Mouse (Mus musculus) thymus, adult 18-20 months (tissue): ENCODE measurements around the gene Prss2.
"Not testable (repeated sequence)": the region's sequence is repeated elsewhere in the genome, so short reads cannot be mapped to it uniquely, and the experiment has no call there.

Experiments used
- DNase-seq, 2 experiments: peaks; one replicate each; pipeline ENCODE4 v3.0.0; 2022; ENCODE audit warnings: mixed read lengths in 2 of 2

Prss2 gene

DNA sequence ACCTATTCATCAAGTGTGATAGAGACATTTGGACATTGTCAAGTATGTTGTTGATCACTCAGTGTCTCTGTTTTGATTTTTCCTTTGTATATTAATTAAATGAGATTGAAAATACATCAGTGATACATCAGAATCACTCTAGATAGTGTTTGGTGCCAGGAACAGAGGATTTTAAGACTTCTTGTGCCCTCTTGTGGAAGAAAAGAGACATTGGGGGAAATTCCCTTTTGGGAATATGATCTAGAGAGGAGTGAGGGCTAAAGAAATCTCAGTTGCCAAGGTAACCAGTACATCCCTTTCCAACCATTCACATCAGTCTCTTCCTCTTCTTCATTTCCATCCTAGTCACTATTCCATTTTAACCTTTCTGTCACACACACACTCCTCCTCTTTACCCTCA lies 34.8 kb downstream of the Prss2 start:
- DNase-seq: no peak

DNA sequence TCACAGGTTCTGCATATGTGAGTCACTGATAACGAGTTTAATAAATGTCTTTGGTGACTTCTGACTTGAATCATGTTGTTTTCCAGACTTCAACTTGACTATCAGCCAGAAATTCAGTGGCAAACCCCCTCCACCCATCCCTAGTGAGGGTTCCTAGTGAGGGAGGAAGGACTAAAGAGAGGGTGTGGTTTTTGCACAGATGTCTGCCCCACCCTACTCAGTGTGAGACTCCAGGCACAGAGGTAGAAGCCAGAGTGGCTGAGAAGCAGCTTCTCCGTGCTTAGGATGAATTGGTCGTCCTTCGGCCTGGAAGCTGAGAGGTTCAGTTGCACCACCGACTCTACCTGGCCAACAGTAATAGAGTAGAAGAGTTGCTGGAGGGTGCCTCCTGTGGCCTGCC lies 35.9 kb downstream of the Prss2 start:
- DNase-seq: peak; percentile 54 to 79

DNA sequence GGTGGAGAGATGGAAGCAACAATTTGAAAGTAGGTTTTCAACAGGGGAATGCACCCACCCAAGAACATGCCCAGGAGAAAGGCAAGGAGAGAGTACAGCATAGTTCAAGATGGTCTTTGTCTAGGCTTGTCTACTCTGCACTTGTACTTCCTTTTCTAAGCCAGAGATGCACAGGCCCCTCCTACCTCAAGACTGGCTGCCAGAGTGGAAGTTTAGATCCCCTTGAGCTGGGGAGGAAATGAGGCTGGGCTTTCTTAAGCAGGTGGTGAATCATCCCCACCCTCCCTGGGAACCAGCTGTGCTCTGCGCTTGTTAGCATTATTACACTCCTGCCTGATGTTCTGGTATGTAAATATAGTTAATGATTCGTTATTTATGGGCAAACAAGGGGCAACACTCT lies 36.7 kb downstream of the Prss2 start:
- DNase-seq: peak; percentile 75 to 90

DNA sequence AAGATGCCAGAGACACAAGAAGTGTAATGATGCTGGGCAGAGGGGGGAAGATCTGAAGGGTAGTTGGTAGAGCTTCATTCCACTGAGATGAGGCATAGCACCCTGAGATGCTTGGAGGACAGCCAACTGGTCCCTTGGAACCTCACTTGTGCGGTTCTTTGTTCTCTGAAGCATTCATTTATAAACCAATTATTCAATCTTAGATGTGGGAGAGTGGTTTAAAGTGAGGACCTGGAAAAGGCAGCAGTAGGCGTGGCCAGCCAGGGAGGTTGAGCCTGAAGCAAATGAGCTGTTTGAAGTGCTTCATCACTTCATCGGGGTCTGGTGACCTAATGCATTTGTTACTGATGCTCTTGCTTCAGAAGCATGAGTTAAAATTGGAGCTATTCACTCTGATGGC lies 37.7 kb downstream of the Prss2 start:
- peak in 1 of 2 experiments; percentile 68 for DNase-seq

DNA sequence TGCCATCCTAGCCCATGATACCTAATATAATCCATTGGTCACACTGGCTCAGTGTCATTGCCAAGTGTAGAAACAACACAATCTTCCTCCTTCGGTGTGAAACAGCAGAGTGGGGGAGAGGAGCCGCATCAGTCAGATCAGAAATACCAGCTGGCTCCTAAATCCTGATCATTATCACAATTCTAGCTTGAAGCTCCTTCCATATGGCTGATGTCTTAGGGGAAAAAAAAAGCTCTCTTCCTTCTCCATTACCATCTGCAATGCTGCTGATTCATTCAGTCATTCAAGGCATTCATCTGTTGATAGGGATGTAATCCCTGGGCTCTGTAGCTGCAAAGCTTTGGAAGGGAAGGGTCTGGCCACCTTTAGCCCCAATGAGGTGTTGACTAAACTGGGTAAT lies 38.7 kb downstream of the Prss2 start:
- no peak for DNase-seq

DNA sequence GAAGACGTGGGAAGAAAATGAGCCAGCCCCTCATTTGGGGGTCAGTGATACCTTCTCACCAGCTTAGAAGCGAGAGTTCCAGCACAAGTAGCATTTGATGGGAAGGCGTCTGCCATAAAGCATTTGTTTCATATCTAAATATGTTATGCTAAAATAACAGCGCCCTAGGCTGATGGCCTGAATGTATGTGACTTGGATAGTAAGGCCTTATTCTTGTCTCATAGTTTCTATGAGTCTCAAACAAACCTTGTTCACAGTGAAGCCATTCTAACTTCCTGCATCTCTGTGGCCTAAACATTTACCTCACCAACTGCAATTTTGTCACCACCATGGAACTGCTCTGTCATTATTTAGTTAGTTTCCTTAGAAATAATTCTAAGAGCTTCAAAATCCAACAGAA lies 41.0 kb downstream of the Prss2 start:
- no peak for DNase-seq

DNA sequence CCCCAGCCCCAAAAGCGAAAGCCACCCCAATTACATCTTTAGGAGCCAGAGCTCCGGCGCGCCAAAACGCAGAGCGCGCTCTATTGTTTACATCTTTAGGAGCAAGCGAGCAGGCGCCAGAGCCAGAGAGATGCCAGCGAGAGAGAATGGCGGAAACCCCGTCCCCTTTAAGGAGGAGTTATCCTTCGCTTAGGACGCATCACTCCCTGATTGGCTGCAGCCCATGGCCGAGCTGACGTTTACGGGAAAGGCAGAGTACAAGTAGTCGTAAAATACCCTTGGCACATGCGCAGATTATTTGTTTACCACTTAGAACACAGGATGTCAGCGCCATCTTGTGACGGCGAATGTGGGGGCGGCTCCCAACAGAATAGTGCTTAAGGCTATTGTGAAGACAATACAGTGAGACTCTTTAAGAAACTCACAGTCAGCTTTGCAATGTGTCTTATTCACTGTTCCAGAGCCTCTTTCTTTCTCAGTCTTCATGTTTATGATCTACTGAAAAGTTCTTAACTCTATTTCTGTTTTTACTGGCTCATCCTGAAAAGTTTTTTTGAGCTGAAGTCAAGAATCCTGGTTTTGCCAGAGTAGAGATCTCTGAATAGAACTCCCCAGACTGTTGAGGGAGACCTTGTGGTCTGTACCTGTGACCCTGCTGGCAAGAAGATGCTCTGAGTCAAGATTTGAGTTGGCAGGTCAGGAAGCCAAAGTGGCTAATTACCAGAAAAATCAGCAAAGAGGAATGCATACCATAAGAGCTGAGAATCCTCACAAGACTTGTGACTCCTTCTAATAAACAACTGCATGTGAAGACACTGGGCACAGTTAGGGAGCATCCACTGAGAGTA lies 41.7 kb downstream of the Prss2 start:
- DNase-seq: not testable (repeated sequence)

DNA sequence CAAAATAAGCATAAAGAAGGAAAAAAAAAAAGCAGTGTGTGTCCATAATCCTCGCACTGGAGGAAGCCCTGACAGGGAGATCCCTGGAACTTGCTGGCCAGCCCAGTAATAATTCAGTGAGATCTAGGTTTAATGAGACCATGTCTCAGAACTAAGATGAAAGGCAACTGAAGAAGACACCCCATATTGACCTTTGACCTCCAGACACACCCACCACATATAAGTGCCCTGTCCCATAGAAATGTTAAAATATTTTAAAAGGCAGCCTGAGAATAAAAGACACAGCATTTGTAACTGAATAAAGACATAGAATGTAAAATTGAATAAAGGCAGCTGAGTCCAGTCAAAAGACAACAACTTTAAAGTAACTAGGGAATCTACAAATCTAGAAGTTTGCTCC lies 43.7 kb downstream of the Prss2 start:
- DNase-seq: no peak

DNA sequence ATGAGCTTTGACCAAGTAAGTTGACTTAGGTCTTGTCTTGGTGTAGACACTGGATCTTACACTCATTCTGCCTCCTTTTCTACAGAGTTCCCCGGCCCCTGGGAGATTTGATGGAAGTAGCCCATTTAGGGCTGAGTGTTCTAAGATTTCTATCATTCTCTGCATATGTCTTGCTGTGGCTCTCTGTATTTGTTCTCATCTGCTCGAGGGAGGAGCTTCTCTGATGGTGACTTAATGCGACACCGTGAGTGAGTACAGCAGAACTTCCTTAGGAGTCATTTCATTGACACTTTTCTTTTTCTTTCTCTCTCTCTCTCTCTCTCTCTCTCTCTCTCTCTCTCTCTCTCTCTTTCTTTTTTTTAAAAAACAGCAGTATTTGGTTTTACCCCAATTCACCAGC lies 45.4 kb downstream of the Prss2 start:
- no peak for DNase-seq

DNA sequence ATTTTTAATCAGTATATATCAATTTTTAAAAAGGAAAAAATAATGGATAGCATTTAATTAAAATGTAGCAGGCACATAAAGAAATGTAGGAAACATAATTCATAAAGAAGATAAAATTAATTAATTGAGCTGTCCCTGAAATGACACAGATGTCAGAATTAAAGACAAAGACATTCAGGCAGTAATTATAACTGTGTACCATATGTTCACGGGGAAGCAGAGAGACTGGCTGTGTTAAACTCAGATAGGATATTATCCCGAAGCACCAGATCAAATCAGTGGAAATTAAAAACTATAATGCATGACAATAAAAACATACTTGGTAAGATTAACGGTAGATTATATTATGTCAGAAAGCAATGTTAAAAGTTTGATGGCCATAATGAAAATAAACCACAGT lies 47.5 kb downstream of the Prss2 start:
- DNase-seq: no peak
